In the genomic region with DNA sequence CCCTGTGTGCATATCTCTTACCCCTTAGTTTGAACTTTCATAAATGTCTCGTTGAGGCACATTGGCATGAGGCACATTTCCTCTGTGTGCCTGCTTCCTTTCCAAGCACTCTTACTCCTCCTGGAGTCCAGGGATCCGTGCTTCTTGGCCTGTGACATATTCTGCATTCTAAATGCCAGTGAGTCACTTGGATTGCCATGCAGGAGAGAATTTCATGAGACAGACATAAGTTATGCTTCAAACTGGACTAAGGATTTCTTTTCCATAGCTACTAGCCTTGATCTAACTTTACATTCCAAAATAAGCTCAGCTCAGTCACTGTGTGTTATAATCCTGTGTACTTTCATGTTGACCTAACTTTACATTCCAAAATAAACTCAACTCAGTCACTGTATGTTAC, we compare ENCODE assay signal across 30 mouse cellular contexts. TPM values are rescaled to one million over a fixed set of nuclear protein-coding genes. Genes with fewer than 3 reads are reported as not detected.
DNase-seq lines count a peak whose midpoint lies in the region; ATAC-seq lines count a peak whose summit lies in the region.
"Had no signal": no experiment of that assay in that cellular context is flagged by ENCODE, and none has a peak within 500 bp of the region (broad histone marks: within the 10 kb centered on the region; RNA-seq: fewer than 3 reads in every experiment).

No protein-coding gene starts in this region.

- H3K36me3 ChIP-seq in forebrain, embryonic 13.5 days (ENCODE audit: poor library complexity, severe bottlenecking), result no peaks in the 10 kb centered on the region
- H3K36me3 ChIP-seq: embryonic facial prominence, embryonic 10.5 days; embryonic facial prominence, embryonic 13.5 days; forebrain, embryonic 10.5 days; hindbrain, embryonic 12.5 days; hindbrain, embryonic 15.5 days had no signal

- no peaks in the 10 kb centered on the region for H3K27me3 ChIP-seq in forebrain, embryonic 13.5 days
- H3K27me3 ChIP-seq: hindbrain, embryonic 12.5 days; hindbrain, embryonic 15.5 days had no signal

- no peak overlapping the region for H3K4me2 ChIP-seq in forebrain, embryonic 13.5 days
- H3K4me2 ChIP-seq: embryonic facial prominence, embryonic 13.5 days; heart, embryonic 11.5 days; hindbrain, embryonic 12.5 days; hindbrain, embryonic 15.5 days had no signal

- H3K27ac ChIP-seq in forebrain, embryonic 13.5 days, result no peak overlapping the region
- H3K27ac ChIP-seq: embryonic facial prominence, embryonic 10.5 days; embryonic facial prominence, embryonic 13.5 days; forebrain, embryonic 10.5 days; heart, adult 2 months; hindbrain, embryonic 12.5 days; hindbrain, embryonic 15.5 days had no signal

- no peaks in the 10 kb centered on the region for H3K9me3 ChIP-seq in forebrain, embryonic 13.5 days (replicated peaks)
- H3K9me3 ChIP-seq: embryonic facial prominence, embryonic 10.5 days; embryonic facial prominence, embryonic 13.5 days; forebrain, embryonic 10.5 days; hindbrain, embryonic 12.5 days; hindbrain, embryonic 15.5 days had no signal

- no peak for ATAC-seq in forebrain, embryonic 13.5 days
- ATAC-seq: activated CD4-positive, CD25-positive, alpha-beta regulatory T cell, adult 4 months; forebrain, embryonic 14.5 days; forebrain, postnatal 0 days; intestine, postnatal 0 days had no signal

- no peaks in the 10 kb centered on the region for H3K4me1 ChIP-seq in forebrain, embryonic 13.5 days
- H3K4me1 ChIP-seq: embryonic facial prominence, embryonic 10.5 days; embryonic facial prominence, embryonic 13.5 days; forebrain, embryonic 10.5 days; hindbrain, embryonic 12.5 days; hindbrain, embryonic 15.5 days had no signal

- 61% methylated on average over 2 of the region's 2 CpGs for WGBS in forebrain, embryonic 13.5 days

- DNase-seq in 3T3-L1 (ENCODE audit: low read depth, low spot score) (peak; percentile 49), adipocyte (ENCODE audit: low spot score) (peak; percentile 19)
- peak; percentile 36 for DNase-seq in Muller cell, postnatal 12 days (ENCODE audit: inconsistent ontology term)
- DNase-seq in telencephalon, adult 2 months (ENCODE audit: low read depth, low spot score), result peak; percentile 6
- no peak for DNase-seq in cerebellum, adult 11 months
- DNase-seq: adrenal gland, postnatal 10 days; adrenal gland, postnatal 36 days; cerebellum, adult 11-12 months; cerebellum, adult 8-10 months; cerebellum, postnatal 10 days; cerebellum, postnatal 36 days; embryo, embryonic 11 days; forebrain, postnatal 0 days; gastrocnemius, postnatal 10 days; gastrocnemius, postnatal 36 days; heart, adult 2 months had no signal

- no peak overlapping the region for H3K9ac ChIP-seq in forebrain, embryonic 13.5 days
- H3K9ac ChIP-seq: embryonic facial prominence, embryonic 13.5 days; forebrain, postnatal 0 days; hindbrain, embryonic 12.5 days; hindbrain, embryonic 15.5 days had no signal

- H3K4me3 ChIP-seq in forebrain, embryonic 13.5 days, result no peak overlapping the region
- H3K4me3 ChIP-seq: embryonic facial prominence, embryonic 10.5 days; embryonic facial prominence, embryonic 13.5 days; forebrain, embryonic 10.5 days; heart, adult 2 months; hindbrain, embryonic 12.5 days; hindbrain, embryonic 15.5 days had no signal

RNA-seq across cellular contexts. Expression of a gene that starts 4.1 kb away (rescaled TPM):
- polyA plus RNA-seq in forebrain, embryonic 13.5 days (2015; fragmentation: Nextera tagmentation; extraction: Ambion mirVana), result 0.03 and 0.26 TPM in 2 replicates
- polyA plus RNA-seq: activated CD4-positive, CD25-positive, alpha-beta regulatory T cell, adult 4 months; cortical plate, adult 2 months; forebrain, embryonic 14.5 days had no signal

RNA-seq across cellular contexts. Expression of a gene that starts 12.0 kb away (rescaled TPM):
- polyA plus RNA-seq in forebrain, embryonic 13.5 days (2015; fragmentation: Nextera tagmentation; extraction: Ambion mirVana), result 58.5 and 58.6 TPM in 2 replicates

RNA-seq across cellular contexts. Expression of a gene that starts 36.9 kb away (rescaled TPM):
- polyA plus RNA-seq in forebrain, embryonic 13.5 days (2015; fragmentation: Nextera tagmentation; extraction: Ambion mirVana), result not detected in 2 replicates
- polyA plus RNA-seq: activated CD4-positive, CD25-positive, alpha-beta regulatory T cell, adult 4 months; cortical plate, adult 2 months; embryonic facial prominence, embryonic 10.5 days; embryonic facial prominence, embryonic 13.5 days; forebrain, embryonic 10.5 days; forebrain, embryonic 14.5 days; forebrain, postnatal 0 days; heart, adult 2 months; heart, embryonic 11.5 days; heart, embryonic 14.5 days; heart, postnatal 0 days; hindbrain, embryonic 12.5 days; hindbrain, embryonic 15.5 days; intestine, embryonic 14.5 days; intestine, postnatal 0 days had no signal

RNA-seq across cellular contexts. Expression of a gene that starts 49.0 kb away (rescaled TPM):
- polyA plus RNA-seq in forebrain, embryonic 13.5 days (2015; fragmentation: Nextera tagmentation; extraction: Ambion mirVana), result not detected in 2 replicates
- polyA plus RNA-seq: cortical plate, adult 2 months; embryonic facial prominence, embryonic 10.5 days; embryonic facial prominence, embryonic 13.5 days; forebrain, embryonic 10.5 days; forebrain, embryonic 14.5 days; forebrain, postnatal 0 days; heart, embryonic 11.5 days; heart, embryonic 14.5 days; heart, postnatal 0 days; hindbrain, embryonic 12.5 days; hindbrain, embryonic 15.5 days; intestine, embryonic 14.5 days; intestine, postnatal 0 days had no signal

RNA-seq across cellular contexts. Expression of a gene that starts 52.9 kb away (rescaled TPM):
- 25.5 and 30.6 TPM in 2 replicates for polyA plus RNA-seq in forebrain, embryonic 13.5 days (2015; fragmentation: Nextera tagmentation; extraction: Ambion mirVana)
